Mouse (Mus musculus): ENCODE data around the gene Enc1.

- no peak for TF ChIP-seq CTCF (IDR thresholded peaks at IDR 0.05; ENCODE audit: low read depth)
- peak; percentile 41 for TF ChIP-seq EP300 (IDR thresholded peaks at IDR 0.05; ENCODE audit: low read depth)
Measured at GRCm38 (mm10) chr13:97251736-97252135, 10.8 kb downstream of the Enc1 start.

All from liver, postnatal 0 days (tissue).